Mouse (Mus musculus): ENCODE measurements around the gene Gm4767.
"Not testable (repeated sequence)": the region's sequence is repeated elsewhere in the genome, so short reads cannot be mapped to it uniquely, and the experiment has no call there.

Gm4767 gene

DNA sequence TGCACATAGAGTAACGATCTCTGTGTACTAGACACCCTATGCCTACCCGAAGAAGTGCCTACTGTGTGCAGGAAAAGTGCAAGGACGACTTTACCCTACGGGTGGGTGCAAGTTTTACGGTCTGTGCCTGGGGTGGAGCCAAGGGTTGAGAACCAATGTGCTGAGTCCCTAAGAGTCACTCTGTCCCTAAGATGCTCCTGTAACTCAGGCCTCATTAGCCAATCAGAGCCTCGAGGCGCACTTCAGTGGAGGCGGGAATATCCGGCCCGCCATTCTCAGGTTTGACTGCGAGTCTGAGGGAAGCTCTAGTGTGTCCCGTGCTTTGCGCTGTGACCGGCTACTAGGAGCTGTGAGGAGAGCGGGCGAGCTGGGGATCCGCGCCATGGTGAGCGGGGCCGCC, at the start of gene Gm4767:
Gene Gm4767, plus strand, starts transcription at position 288 of the 400 bp plus-strand sequence.
- not testable (repeated sequence) for DNase-seq (ENCODE audit: low read depth, low spot score)

DNA sequence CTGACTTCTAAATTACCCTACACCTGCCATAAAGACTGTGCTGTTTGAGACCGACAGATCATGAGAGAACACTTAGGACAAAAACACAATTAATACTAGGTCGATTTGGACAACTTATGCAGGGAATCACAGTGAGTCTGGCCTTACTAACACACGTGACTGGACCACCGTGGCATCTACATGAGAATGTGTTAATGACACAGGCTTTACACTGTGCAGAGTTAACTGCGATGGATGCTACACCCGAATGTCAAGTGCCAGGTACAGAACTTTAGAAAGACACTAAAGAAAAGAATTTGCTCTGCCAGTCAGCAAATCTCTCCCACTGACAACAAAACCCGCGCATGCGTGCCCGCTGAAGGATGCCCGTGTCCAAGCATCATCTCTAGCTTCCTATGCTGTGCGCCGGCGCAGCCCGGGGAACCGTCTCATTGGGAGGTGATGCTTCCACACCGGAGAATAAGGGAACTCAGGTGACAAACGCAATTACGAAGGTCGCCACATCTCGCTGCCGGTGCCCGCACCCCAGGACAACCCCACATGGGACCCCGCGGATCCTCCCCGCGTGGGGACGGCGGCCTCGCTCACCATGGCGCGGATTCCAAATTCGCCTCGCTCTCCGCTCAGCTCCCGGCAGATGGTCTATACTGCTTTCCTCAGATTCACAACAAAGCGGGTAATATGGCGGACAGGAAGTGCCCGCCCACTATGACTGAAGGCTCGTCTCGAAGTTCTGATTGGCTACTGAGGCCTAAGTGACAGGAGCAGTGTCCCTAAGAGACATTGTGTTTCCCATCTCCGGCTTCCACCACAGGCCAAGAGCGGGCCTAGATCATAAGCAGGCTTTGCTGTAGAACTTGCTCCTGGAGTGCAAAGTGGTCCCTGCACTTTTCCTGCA, 41.2 kb upstream of the Gm4767 start, which contains the start of gene Gm3055:
Gene Gm3055, minus strand, starts transcription at position 656 of the 898 bp plus-strand sequence.
- DNase-seq (ENCODE audit: low read depth, low spot score), result not testable (repeated sequence)

GRCm38 (mm10) chr10:81771404-81771777, 40.6 kb upstream of the Gm4767 start:
- DNase-seq (ENCODE audit: low read depth, low spot score), result not testable (repeated sequence)

DNA sequence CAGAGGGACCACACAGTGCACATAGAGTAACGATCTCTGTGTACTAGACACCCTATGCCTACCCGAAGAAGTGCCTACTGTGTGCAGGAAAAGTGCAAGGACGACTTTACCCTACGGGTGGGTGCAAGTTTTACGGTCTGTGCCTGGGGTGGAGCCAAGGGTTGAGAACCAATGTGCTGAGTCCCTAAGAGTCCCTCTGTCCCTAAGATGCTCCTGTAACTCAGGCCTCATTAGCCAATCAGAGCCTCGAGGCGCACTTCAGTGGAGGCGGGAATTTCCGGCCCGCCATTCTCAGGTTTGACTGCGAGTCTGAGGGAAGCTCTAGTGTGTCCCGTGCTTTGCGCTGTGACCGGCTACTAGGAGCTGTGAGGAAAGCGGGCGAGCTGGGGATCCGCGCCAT, 34.2 kb downstream of the Gm4767 start:
- DNase-seq (ENCODE audit: low read depth, low spot score), result not testable (repeated sequence)

GRCm38 (mm10) chr10:81863409-81864407, 51.7 kb downstream of the Gm4767 start, which contains the start of gene Gm32687:
TSS of gene Gm32687 (plus strand) at chr10:81863934.
- DNase-seq (ENCODE audit: low read depth, low spot score), result not testable (repeated sequence)

All from CD4-positive, CD25-positive, alpha-beta regulatory T cell, adult 2 months (primary cell).